Mouse (Mus musculus) ES-E14 (cell line): ENCODE measurements around the gene Pax6. TPM values are rescaled to one million over a fixed set of nuclear protein-coding genes. Genes with fewer than 3 reads are reported as not detected.
A peak's percentile ranks its signal among the peaks of the same experiment; 100 is the strongest.

Experiments
- DNase-seq: peaks from one replicate; pipeline ENCODE4 v3.0.0-alpha.2; 2013; ENCODE audit warnings: low read depth, low spot score
- H3K27ac ChIP-seq: 2 replicates; pipeline ENCODE4 v1.5.1; 2012; ENCODE audit warnings: low read depth, mild to moderate bottlenecking, low read length, moderate library complexity, mixed read lengths; ENCODE audit not compliant: poor library complexity, insufficient read depth, severe bottlenecking
- H3K36me3 ChIP-seq: 2 replicates; pipeline ENCODE4 v1.6.1; 2012; ENCODE audit warnings: mild to moderate bottlenecking, low read length, moderate library complexity, mixed read lengths; ENCODE audit not compliant: control insufficient read depth, poor library complexity, insufficient read depth, severe bottlenecking
- H3K4me1 ChIP-seq, 2 experiments: fragments of 150-350 bp in 1 of 2; sonication (generic) in 1 of 2; 2 replicates each; pipeline ENCODE4 v1.6.1; 2012; ENCODE audit warnings: low read length in 2 of 2, mild to moderate bottlenecking in 1 of 2, mixed read lengths in 1 of 2; ENCODE audit not compliant: control insufficient read depth in 2 of 2, insufficient read depth in 2 of 2, poor library complexity in 1 of 2
- H3K4me3 ChIP-seq, 2 experiments: fragments of 150-350 bp in 1 of 2; sonication (generic) in 1 of 2; 2 replicates each; pipeline ENCODE4 v1.5.1; 2012; ENCODE audit warnings: low read length in 2 of 2, low read depth in 1 of 2, mild to moderate bottlenecking in 1 of 2, mixed read lengths in 1 of 2; ENCODE audit not compliant: insufficient read depth in 1 of 2, poor library complexity in 1 of 2, severe bottlenecking in 1 of 2
- H3K9ac ChIP-seq: 2 replicates; pipeline ENCODE4 v1.6.1; 2012; ENCODE audit warnings: low read depth, mild to moderate bottlenecking, low read length, mixed read lengths; ENCODE audit not compliant: poor library complexity, insufficient read depth, severe bottlenecking
- H3K9me3 ChIP-seq: fragments of 150-350 bp; sonication (generic); 2 replicates; pipeline ENCODE4 v1.6.1; 2012; ENCODE audit warnings: low read depth, mild to moderate bottlenecking, low read length; ENCODE audit not compliant: control insufficient read depth, insufficient read depth
- CHD2 ChIP-seq: IDR thresholded peaks from 2 replicates; pipeline ENCODE4 v1.6.1; 2014; ENCODE audit warnings: mild to moderate bottlenecking, low read depth, low read length, inconsistent platforms
- HCFC1 ChIP-seq: IDR thresholded peaks from 2 replicates; pipeline ENCODE4 v1.6.1; 2012; ENCODE audit warnings: low read length, inconsistent platforms, borderline replicate concordance; ENCODE audit not compliant: insufficient read depth
- MAFK ChIP-seq: IDR thresholded peaks from 2 replicates; pipeline ENCODE4 v1.6.1; 2014; ENCODE audit warnings: mild to moderate bottlenecking, low read depth, low read length, inconsistent platforms; ENCODE audit not compliant: insufficient read depth
- ZC3H11A ChIP-seq: IDR thresholded peaks from 2 replicates; pipeline ENCODE4 v1.6.1; 2012; ENCODE audit warnings: low read depth, mild to moderate bottlenecking, inconsistent platforms, low read length, borderline replicate concordance
- ZNF384 ChIP-seq: IDR thresholded peaks from 2 replicates; pipeline ENCODE4 v1.6.1; 2012; ENCODE audit warnings: low read depth, low read length, inconsistent platforms
- in situ Hi-C, 2 experiments: fragments of 600-800 bp; cut with MboI; formaldehyde crosslinking; loops; one replicate each; pipeline ENCODE4 v1.15.1; 2025; ENCODE audit warnings: low sequenced_read_pairs in 2 of 2, inconsistent platforms in 1 of 2; ENCODE audit not compliant: unreplicated experiment in 2 of 2
- total RNA-seq: library from RNA; depleted of rRNA; stranded (reverse); fragments of 300-350 nt; gene quantifications from 2 replicates; pipeline ENCODE4 v1.2.3, GENCODE M21; 2012

The Pax6 gene
- total RNA-seq, 1 experiment = 4.3 TPM

DNA sequence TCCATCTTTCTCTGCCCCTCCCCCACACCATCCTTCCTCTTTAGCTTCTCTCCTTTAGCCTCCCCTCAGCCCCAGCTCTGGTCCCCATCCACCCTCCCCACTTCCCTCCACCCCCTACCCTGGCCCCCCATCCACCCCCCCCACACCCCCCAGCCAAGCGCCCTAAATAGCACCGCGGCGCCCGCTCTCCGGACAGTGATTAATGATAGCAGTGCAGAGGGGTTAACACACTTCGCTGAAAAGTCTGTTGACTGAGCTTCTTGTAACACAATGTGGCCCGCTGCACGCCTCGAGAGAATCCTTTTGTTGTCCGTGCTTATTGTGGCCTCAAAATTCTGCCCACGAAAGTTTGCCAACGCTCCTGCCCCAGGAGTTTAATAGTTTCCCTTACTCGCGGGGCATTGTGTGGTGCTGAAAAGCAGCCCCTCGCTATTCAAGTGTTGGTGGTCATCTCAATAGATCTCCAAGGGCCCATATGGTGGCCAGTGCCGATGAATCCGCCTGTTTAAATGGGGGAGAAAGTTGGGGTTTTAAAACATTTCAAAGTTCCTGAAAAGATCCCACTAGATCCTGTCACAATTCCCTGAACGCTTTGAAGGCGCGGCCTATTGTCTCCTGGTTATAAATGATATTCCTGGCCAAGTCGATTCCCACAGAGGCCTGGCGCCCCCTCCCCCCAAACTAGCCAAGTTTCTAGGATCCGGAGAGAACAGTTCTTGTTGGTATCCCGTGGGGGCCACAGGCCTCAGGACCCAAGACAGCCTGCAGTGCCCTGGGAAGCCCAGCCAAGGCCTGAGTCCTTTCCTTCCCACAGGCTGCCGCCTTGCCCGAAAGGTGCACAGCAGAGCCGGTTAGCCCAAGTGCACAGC, 21.3 kb downstream of the Pax6 start:
- Histone ChIP-seq H3K4me3 (peak overlapping the region in 1 of 2 experiments; percentile 22; a peak in 3 of 4 replicates), H3K9ac (no peak overlapping the region), H3K4me1 (peaks cover 12 to 13% of the 10 kb centered on the region in 2 experiments; a peak in 3 of 4 replicates), H3K27ac (no peak overlapping the region), H3K9me3 (no peaks in the 10 kb centered on the region), H3K36me3 (no peaks in the 10 kb centered on the region)
- TF ChIP-seq ZNF384 = no peak
- TF ChIP-seq ZC3H11A = no peak
- TF ChIP-seq HCFC1 = no peak
- no peak for TF ChIP-seq MAFK
- no peak for DNase-seq
- in situ Hi-C loops = no loop called here

DNA sequence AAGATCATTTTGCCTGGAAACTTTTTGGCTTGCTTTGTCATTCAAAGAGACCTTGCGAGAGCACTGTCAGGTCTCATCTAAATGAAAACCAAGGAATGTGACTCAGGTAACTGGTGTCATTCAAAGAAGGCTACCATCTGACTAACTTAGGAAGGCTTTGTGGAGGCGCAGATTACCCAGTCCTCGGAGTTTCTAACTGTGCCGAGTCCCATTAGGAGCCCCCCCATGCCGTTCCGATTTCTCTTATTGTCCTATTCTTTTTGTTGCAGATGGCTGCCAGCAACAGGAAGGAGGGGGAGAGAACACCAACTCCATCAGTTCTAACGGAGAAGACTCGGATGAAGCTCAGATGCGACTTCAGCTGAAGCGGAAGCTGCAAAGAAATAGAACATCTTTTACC, 22.6 kb downstream of the Pax6 start:
- Histone ChIP-seq H3K9ac (no peak overlapping the region), H3K36me3 (no peaks in the 10 kb centered on the region), H3K4me3 (no peak overlapping the region; a peak in 1 of 4 replicates), H3K4me1 (peaks cover 12 to 13% of the 10 kb centered on the region in 2 experiments; a peak in 3 of 4 replicates), H3K9me3 (no peaks in the 10 kb centered on the region), H3K27ac (no peak overlapping the region)
- DNase-seq = no peak
- in situ Hi-C loops = no loop called here
- TF ChIP-seq ZC3H11A = no peak

GRCm38 (mm10) chr2:105697741-105698140, 29.0 kb downstream of the Pax6 start:
- Histone ChIP-seq H3K27ac (no peak overlapping the region), H3K9me3 (no peaks in the 10 kb centered on the region), H3K36me3 (no peaks in the 10 kb centered on the region), H3K4me3 (no peak overlapping the region), H3K4me1 (peaks cover under 1 to 5% of the 10 kb centered on the region in 2 experiments; a peak in 3 of 4 replicates), H3K9ac (no peak overlapping the region)
- in situ Hi-C loops = no loop called here
- DNase-seq = no peak
- TF ChIP-seq CHD2 (no peak), HCFC1 (no peak), ZNF384 (no peak), MAFK (no peak), ZC3H11A (no peak)

DNA sequence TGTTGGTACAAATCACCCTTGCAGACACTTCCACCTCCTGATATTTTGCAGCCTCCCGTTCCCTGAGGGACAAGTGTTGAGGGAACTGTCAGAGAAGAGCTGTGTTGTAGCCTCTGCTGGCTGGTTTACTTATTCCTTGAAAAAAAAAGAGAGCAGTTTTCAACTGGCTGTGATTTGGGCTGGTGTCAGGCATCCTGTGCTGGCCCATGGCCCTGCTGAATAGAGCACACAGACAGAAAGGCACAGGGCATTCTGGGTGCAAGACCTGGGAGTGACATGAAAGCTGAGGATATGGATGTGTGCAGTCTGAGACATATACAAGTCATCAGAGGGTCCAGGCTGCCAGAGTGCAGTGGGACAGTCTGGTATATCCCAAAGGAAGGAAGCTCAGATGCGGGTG, 29.9 kb downstream of the Pax6 start:
- Histone ChIP-seq H3K4me3 (no peak overlapping the region), H3K9ac (no peak overlapping the region), H3K27ac (no peak overlapping the region), H3K9me3 (no peaks in the 10 kb centered on the region), H3K4me1 (0 out of 4 replicates have a peak, but pooled peaks cover 0 to 5% of the 10 kb centered on the region in 2 experiments), H3K36me3 (no peaks in the 10 kb centered on the region)
- DNase-seq = no peak
- in situ Hi-C loops = no loop called here
- TF ChIP-seq ZC3H11A (no peak), MAFK (no peak), ZNF384 (no peak)

DNA sequence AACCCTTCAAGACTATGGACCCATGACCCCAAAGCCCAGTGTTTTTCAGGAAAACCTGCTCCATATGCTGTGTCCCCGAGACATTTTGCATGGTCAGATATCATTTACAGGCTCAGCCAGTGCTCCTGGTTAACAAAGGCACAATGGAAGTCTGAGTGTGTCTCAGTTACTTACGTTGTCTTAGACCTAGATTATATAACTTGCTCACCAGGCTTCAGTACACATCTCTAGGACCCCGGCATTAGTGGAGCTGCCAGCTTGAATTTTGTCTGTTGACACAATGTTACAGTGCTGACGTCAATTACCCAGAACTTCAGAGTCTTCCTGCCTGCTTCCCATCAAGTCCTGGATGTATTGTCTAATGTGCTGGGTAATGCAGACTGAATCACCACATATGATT, 33.1 kb downstream of the Pax6 start:
- Histone ChIP-seq H3K4me3 (no peak overlapping the region), H3K9ac (no peak overlapping the region), H3K36me3 (no peaks in the 10 kb centered on the region), H3K4me1 (no peaks in the 10 kb centered on the region), H3K9me3 (no peaks in the 10 kb centered on the region), H3K27ac (no peak overlapping the region)
- no peak for DNase-seq
- TF ChIP-seq MAFK (no peak), CHD2 (no peak), ZC3H11A (no peak), HCFC1 (no peak), ZNF384 (no peak)
- in situ Hi-C loops = no loop called here
